Mouse (Mus musculus) frontal cortex, adult (tissue): ENCODE measurements around the gene Unc13d.
"Not testable (repeated sequence)": the region's sequence is repeated elsewhere in the genome, so short reads cannot be mapped to it uniquely, and the experiment has no call there.

ENCODE experiments used
- ATAC-seq: cut with Nextera tagmentation; 2 replicates; pipeline ENCODE4 v1.9.2; 2017; ENCODE audit warnings: mild to moderate bottlenecking, moderate library complexity, mixed read lengths; ENCODE audit not compliant: low TSS enrichment

Unc13d gene

GRCm38 (mm10) chr11:116049610-116050009 lies 28.2 kb downstream of the Unc13d start:
- ATAC-seq = no peak

- no peak for ATAC-seq
Observed at GRCm38 (mm10) chr11:116045173-116045572, 32.6 kb downstream of the Unc13d start.

GRCm38 (mm10) chr11:116043286-116043685 lies 34.5 kb downstream of the Unc13d start:
- no peak for ATAC-seq

- no peak for ATAC-seq
Observed at GRCm38 (mm10) chr11:116042372-116043138, 35.2 kb downstream of the Unc13d start.

- no peak for ATAC-seq
Observed at GRCm38 (mm10) chr11:116041833-116042232, 35.9 kb downstream of the Unc13d start.

GRCm38 (mm10) chr11:116040593-116040992 lies 37.2 kb downstream of the Unc13d start:
- ATAC-seq = no peak

DNA sequence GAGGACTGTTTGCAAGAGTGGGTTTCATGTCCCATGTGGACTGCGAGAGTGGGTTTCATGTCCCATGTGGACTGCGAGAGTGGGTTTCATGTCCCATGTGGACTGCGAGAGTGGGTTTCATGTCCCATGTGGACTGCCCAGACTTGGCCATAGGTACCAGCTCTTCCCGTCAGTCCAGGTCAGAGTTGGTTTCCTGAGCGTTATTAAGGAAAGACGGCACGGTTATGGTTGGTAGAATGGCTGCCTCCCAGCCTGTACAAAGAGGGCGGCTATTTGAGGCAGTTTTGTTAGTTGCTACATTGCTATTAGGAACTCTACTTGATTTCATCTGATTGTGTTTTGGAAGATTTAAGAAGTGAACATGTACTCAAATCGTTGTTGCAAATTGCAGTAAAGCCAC lies 39.9 kb downstream of the Unc13d start:
- no peak for ATAC-seq

- ATAC-seq = no peak
Observed at GRCm38 (mm10) chr11:116036671-116037070, 41.1 kb downstream of the Unc13d start.

DNA sequence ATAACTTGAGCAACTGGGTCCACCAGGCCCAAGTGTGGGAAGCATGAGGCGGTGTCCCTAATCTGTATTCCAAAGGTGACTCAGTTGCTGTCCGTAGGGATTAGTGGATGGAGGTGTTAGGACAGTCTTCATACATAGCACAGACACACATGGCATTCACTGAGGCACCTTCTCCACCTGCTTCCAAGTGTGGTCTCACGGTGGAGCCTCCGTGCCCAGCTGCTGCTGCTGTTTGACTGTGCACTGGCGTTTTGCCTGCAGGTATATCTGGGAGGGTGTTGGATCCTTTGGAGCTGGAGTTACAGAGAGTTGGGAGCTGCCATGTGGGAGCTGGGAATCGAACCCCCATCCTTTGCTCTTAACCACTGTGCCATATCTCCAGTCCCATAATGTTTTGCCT lies 43.2 kb downstream of the Unc13d start:
- ATAC-seq = no peak

- peak; percentile 28; the same call in 1 of the 2 replicates for ATAC-seq
Observed at GRCm38 (mm10) chr11:116030898-116031845, 46.6 kb downstream of the Unc13d start.

DNA sequence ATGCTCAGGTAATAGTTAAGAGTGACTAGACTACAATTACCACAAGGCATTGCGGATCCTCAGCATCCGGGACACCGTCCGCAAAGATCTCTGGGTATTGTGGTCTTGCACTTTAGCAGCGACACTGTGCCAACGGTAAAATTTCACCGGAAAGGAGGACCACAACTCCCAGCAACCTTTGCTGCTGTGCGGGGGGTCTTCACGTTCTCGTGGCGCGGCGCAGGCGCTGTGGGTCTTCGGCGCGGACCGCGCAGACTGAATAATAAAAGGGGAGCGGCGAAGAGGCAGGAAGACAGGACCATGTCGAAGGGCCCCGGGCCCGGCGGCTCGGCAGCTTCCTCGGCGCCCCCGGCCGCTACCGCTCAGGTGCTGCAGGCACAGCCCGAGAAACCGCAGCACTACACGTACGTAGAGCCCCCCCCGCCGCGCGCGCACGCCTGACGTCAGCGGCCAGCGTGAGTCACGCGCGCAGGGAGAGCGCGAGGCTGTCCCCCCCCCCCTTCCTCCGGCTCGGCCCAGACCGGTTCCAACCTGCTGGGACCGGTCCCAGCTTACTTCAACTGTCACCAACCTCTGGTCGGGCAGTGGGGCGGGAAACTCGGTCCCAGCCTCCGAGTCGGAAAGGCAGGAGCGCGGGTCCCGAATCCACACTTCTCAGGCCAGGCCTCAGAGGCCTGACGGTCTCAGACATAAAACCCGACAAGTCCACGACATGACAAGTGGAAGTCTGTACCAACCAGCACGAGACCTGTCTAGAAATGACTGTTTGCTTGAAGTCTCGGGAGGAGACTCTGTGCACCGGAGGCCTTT lies 47.5 kb downstream of the Unc13d start, which contains the start of gene Unk:
Gene Unk (plus strand): TSS at position 235 of the 810 bp plus-strand sequence.
- ATAC-seq = peak; percentile 94

GRCm38 (mm10) chr11:116029086-116029865 lies 48.5 kb downstream of the Unc13d start:
- no peak for ATAC-seq

DNA sequence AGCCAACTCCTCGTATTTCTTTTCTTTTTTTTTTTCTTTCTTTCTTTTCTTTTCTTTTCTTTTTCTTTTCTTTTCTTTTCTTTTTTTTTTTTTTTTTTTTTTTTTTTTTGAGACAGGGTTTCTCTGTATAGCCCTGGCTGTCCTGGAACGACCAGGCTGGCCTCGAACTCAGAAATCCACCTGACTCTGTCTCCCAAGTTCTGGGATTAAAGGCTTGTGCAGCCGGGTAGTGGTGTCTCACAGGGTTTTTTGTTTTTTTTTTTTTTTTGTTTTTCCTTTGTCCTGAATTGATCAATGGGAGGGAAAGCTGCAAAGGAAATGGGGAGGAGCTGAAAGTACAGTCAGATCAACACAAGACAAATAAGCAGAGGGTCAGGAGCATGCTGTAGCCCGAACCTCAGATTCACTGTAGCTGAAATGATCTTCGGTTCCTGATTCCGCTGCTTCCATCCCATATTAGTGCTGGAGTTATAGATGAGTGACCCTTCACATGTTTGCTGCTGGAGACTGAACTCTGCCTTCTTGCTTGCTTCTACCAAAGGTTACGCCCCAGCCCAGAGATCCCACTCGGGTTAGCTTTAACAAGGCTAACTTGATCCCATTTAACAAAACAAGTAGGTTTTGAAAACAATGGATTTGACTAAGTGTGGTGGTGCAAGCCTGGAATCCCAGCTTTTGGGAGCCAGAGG lies 49.4 kb downstream of the Unc13d start:
- no peak for ATAC-seq

- ATAC-seq = no peak
Observed at GRCm38 (mm10) chr11:116027756-116028155, 50.0 kb downstream of the Unc13d start, which contains the start of gene H3f3b. Gene H3f3b (minus strand): TSS chr11:116027962.

DNA sequence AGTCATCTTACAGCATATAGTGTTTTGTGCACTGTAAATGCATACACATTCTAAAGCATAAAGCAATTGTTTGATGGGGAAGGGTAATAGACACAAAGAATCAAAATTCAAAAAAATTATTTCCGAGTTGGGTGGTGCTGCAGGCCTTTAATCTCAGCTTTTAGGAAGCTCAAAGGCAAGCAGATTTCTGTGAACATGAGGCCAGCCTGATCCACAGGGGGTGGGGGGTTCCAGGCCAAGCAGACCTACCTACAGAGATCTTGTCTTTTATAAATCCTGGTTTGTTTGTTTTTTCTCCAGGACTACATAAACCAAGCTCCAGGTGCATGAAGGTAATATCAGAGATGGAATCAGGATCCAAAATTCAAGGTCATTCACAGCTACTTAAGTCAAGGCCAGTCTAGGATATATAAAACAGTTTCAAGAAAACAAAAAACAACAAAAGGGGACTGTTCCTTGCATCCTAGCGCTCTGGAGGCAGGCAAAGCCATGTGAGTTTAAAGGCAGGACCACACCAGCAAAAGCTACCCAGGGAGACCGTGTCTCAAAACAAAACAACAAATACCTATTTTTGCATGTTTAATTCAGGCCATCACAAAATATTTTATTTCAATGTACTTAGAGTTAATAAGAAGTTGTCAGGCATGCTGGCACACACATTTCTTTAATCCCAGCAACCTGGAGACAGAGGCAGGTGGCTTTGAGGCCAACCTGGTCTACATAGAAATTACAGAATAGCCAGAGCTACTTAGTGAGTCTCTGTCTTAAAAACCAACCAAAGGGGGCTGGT lies 52.5 kb downstream of the Unc13d start:
- ATAC-seq = no peak

- ATAC-seq = peak; percentile 96
Observed at GRCm38 (mm10) chr11:116024356-116024808, 53.4 kb downstream of the Unc13d start.

- ATAC-seq = peak; percentile 67
Observed at GRCm38 (mm10) chr11:116023771-116024355, 53.9 kb downstream of the Unc13d start.

GRCm38 (mm10) chr11:116023074-116023770 lies 54.5 kb downstream of the Unc13d start:
- not testable (repeated sequence) for ATAC-seq
